Mouse (Mus musculus): Measurements from ENCODE around the gene Hmcn1. TPM values are rescaled to one million over a fixed set of nuclear protein-coding genes. Genes with fewer than 3 reads are reported as not detected.

Gene Hmcn1
- total and polyA plus RNA-seq, 2 experiments from 2014 or later: 0.80 to 6.3 TPM

GRCm38 (mm10) chr1:150816035-150816807, 177.0 kb downstream of the Hmcn1 start:
- no peak for TF ChIP-seq CTCF (IDR thresholded peaks at IDR 0.05; ENCODE audit: low read depth)
- WGBS: 90% methylated on average over 11 of the region's 11 CpGs
- Histone ChIP-seq H3K36me3 (ENCODE audit: insufficient read depth, low read length) (no peaks in the 10 kb centered on the region), H3K9me3 (ENCODE audit: low read length) (no peaks in the 10 kb centered on the region), H3K4me2 (ENCODE audit: low read depth, low read length) (no peak overlapping the region), H3K27ac (no peak overlapping the region), H3K27me3 (ENCODE audit: insufficient read depth, low read length) (no peaks in the 10 kb centered on the region), H3K4me3 (ENCODE audit: low read length) (no peak overlapping the region), H3K9ac (replicated peaks; ENCODE audit: low read length) (no peak overlapping the region), H3K4me1 (ENCODE audit: insufficient read depth, low read length) (no peaks in the 10 kb centered on the region)
- no peak for DNase-seq (ENCODE audit: low spot score)
- ATAC-seq: no peak

- H3K9ac ChIP-seq (replicated peaks; ENCODE audit: low read length): no peak overlapping the region
- H3K27me3 ChIP-seq (ENCODE audit: insufficient read depth, low read length): no peaks in the 10 kb centered on the region
- no peaks in the 10 kb centered on the region for H3K4me1 ChIP-seq (ENCODE audit: insufficient read depth, low read length)
- H3K36me3 ChIP-seq (ENCODE audit: insufficient read depth, low read length): no peaks in the 10 kb centered on the region
- no peak overlapping the region for H3K4me3 ChIP-seq (ENCODE audit: low read length)
- no peaks in the 10 kb centered on the region for H3K9me3 ChIP-seq (ENCODE audit: low read length)
- no peak overlapping the region for H3K4me2 ChIP-seq (ENCODE audit: low read depth, low read length)
- no peak for TF ChIP-seq CTCF (IDR thresholded peaks at IDR 0.05; ENCODE audit: low read depth)
- DNase-seq (ENCODE audit: low spot score) (no peak), ATAC-seq (no peak)
- WGBS: 80% methylated on average over 4 of the region's 4 CpGs
- H3K27ac ChIP-seq: no peak overlapping the region
Observed at GRCm38 (mm10) chr1:150814917-150815316, 178.3 kb downstream of the Hmcn1 start.

- TF ChIP-seq CTCF (IDR thresholded peaks at IDR 0.05; ENCODE audit: low read depth): no peak
- Histone ChIP-seq H3K36me3 (ENCODE audit: insufficient read depth, low read length) (no peaks in the 10 kb centered on the region), H3K4me2 (ENCODE audit: low read depth, low read length) (no peak overlapping the region), H3K4me1 (ENCODE audit: insufficient read depth, low read length) (no peaks in the 10 kb centered on the region), H3K27me3 (ENCODE audit: insufficient read depth, low read length) (no peaks in the 10 kb centered on the region), H3K27ac (no peak overlapping the region), H3K9me3 (ENCODE audit: low read length) (no peaks in the 10 kb centered on the region), H3K9ac (replicated peaks; ENCODE audit: low read length) (no peak overlapping the region), H3K4me3 (ENCODE audit: low read length) (no peak overlapping the region)
- ATAC-seq (no peak), DNase-seq (ENCODE audit: low spot score) (no peak)
Observed at GRCm38 (mm10) chr1:150813381-150813780, 179.9 kb downstream of the Hmcn1 start.

GRCm38 (mm10) chr1:150806864-150807263, 186.4 kb downstream of the Hmcn1 start:
- Histone ChIP-seq H3K27ac (no peak overlapping the region), H3K36me3 (ENCODE audit: insufficient read depth, low read length) (no peaks in the 10 kb centered on the region), H3K4me1 (ENCODE audit: insufficient read depth, low read length) (no peaks in the 10 kb centered on the region), H3K9me3 (ENCODE audit: low read length) (no peaks in the 10 kb centered on the region), H3K27me3 (ENCODE audit: insufficient read depth, low read length) (no peaks in the 10 kb centered on the region), H3K9ac (replicated peaks; ENCODE audit: low read length) (no peak overlapping the region), H3K4me3 (ENCODE audit: low read length) (no peak overlapping the region), H3K4me2 (ENCODE audit: low read depth, low read length) (no peak overlapping the region)
- WGBS: 56% methylated on average over 3 of the region's 3 CpGs
- TF ChIP-seq CTCF (IDR thresholded peaks at IDR 0.05; ENCODE audit: low read depth): no peak
- no peak for ATAC-seq
- DNase-seq (ENCODE audit: low spot score): no peak

GRCm38 (mm10) chr1:150805466-150805865, 187.8 kb downstream of the Hmcn1 start:
- no peaks in the 10 kb centered on the region for H3K36me3 ChIP-seq (ENCODE audit: insufficient read depth, low read length)
- H3K27me3 ChIP-seq (ENCODE audit: insufficient read depth, low read length): no peaks in the 10 kb centered on the region
- no peak overlapping the region for H3K9ac ChIP-seq (replicated peaks; ENCODE audit: low read length)
- H3K4me3 ChIP-seq (ENCODE audit: low read length): no peak overlapping the region
- ATAC-seq (no peak), DNase-seq (ENCODE audit: low spot score) (no peak)
- no peak overlapping the region for H3K4me2 ChIP-seq (ENCODE audit: low read depth, low read length)
- no peak overlapping the region for H3K27ac ChIP-seq
- no peaks in the 10 kb centered on the region for H3K9me3 ChIP-seq (ENCODE audit: low read length)
- no peak for TF ChIP-seq CTCF (IDR thresholded peaks at IDR 0.05; ENCODE audit: low read depth)
- WGBS: 93% methylated on average over 2 of the region's 2 CpGs
- H3K4me1 ChIP-seq (ENCODE audit: insufficient read depth, low read length): no peaks in the 10 kb centered on the region

- Histone ChIP-seq H3K4me2 (ENCODE audit: low read depth, low read length) (no peak overlapping the region), H3K9me3 (ENCODE audit: low read length) (no peaks in the 10 kb centered on the region), H3K4me1 (ENCODE audit: insufficient read depth, low read length) (no peaks in the 10 kb centered on the region), H3K36me3 (ENCODE audit: insufficient read depth, low read length) (no peaks in the 10 kb centered on the region), H3K27ac (no peak overlapping the region), H3K9ac (replicated peaks; ENCODE audit: low read length) (no peak overlapping the region), H3K4me3 (ENCODE audit: low read length) (no peak overlapping the region), H3K27me3 (ENCODE audit: insufficient read depth, low read length) (no peaks in the 10 kb centered on the region)
- ATAC-seq (no peak), DNase-seq (ENCODE audit: low spot score) (no peak)
- no peak for TF ChIP-seq CTCF (IDR thresholded peaks at IDR 0.05; ENCODE audit: low read depth)
- WGBS: 83% methylated on average over 9 of the region's 9 CpGs
Observed at GRCm38 (mm10) chr1:150804235-150805099, 188.8 kb downstream of the Hmcn1 start.

All from hindbrain, postnatal 0 days (tissue).